ENCODE assay signal across 7 mouse cellular contexts in the genomic region with DNA sequence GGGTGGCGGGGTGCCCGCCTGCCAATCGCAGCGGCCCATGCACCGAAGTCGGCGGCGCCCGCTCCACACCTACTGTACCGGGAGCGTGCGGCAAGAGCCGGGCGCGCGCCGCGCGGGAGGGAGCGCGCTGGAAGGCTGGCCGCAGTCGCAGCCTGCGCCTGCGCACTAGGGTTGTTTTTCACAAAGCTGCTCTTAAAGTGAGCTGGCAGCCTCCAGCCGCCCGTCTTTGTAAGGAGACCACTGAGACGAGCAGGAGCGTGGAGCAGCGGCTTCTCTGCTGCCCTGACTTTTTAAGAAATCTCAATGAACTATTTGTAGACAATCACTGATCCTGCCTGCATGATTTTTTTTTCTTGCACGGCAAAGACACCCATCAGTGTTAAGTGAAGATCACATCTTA. TPM values are rescaled to one million over a fixed set of nuclear protein-coding genes. Genes with fewer than 3 reads are reported as not detected.
DNase-seq lines count a peak whose midpoint lies in the region; ATAC-seq and TF ChIP-seq lines count a peak whose summit lies in the region.

A gene (plus strand): TSS at position 195 of the 400 bp plus-strand sequence.

- no peaks in the 10 kb centered on the region for H3K27me3 ChIP-seq in intestine, postnatal 0 days (replicated peaks; ENCODE audit: control insufficient read depth, insufficient read depth, low read length)
- no peaks in the 10 kb centered on the region for H3K27me3 ChIP-seq in midbrain, embryonic 12.5 days
- H3K27me3 ChIP-seq in small intestine, adult 2 months (ENCODE audit: control insufficient read depth, insufficient read depth, low read length) = no peaks in the 10 kb centered on the region

- H3K9me3 ChIP-seq in intestine, postnatal 0 days (ENCODE audit: control insufficient read depth) = no peaks in the 10 kb centered on the region
- H3K9me3 ChIP-seq in midbrain, embryonic 12.5 days = no peaks in the 10 kb centered on the region

- no peak for TF ChIP-seq CTCF in intestine, postnatal 0 days (IDR thresholded peaks at IDR 0.05; ENCODE audit: low read depth)
- no peak for TF ChIP-seq CTCF in small intestine, adult 2 months (IDR thresholded peaks at IDR 0.05; ENCODE audit: extremely low read depth, insufficient read length, insufficient replicate concordance, low read depth, low read length)

- H3K4me2 ChIP-seq in intestine, postnatal 0 days (replicated peaks; ENCODE audit: low read depth) = peak within 1 kb of the TSS; percentile 70
- peak within 1 kb of the TSS; percentile 52 for H3K4me2 ChIP-seq in midbrain, embryonic 12.5 days (replicated peaks)

- H3K4me1 ChIP-seq in intestine, postnatal 0 days (replicated peaks; ENCODE audit: control insufficient read depth, insufficient read depth, low read length) = no peaks in the 10 kb centered on the region
- peaks cover 6% of the 10 kb centered on the region for H3K4me1 ChIP-seq in midbrain, embryonic 12.5 days
- H3K4me1 ChIP-seq in small intestine, adult 2 months (ENCODE audit: control insufficient read depth, insufficient read depth, insufficient read length, low read length) = peaks cover 2% of the 10 kb centered on the region

- H3K4me3 ChIP-seq in intestine, postnatal 0 days (ENCODE audit: low read depth, low read length) = peak within 1 kb of the TSS; percentile 63
- peak within 1 kb of the TSS; percentile 87 for H3K4me3 ChIP-seq in midbrain, embryonic 12.5 days
- peak within 1 kb of the TSS; percentile 63 for H3K4me3 ChIP-seq in small intestine, adult 2 months (ENCODE audit: low read depth, low read length)

- WGBS in intestine, postnatal 0 days = under 1% methylated on average over 31 of the region's 31 CpGs
- WGBS in midbrain, embryonic 12.5 days = under 1% methylated on average over 31 of the region's 31 CpGs
- under 1% methylated on average over 29 of the region's 31 CpGs for WGBS in small intestine, adult 2 months

- peak; percentile 54 for ATAC-seq in intestine, postnatal 0 days
- peak; percentile 50 for ATAC-seq in midbrain, embryonic 12.5 days (ENCODE audit: low FRiP score, low read depth)

- peak; percentile 94 for DNase-seq in adrenal gland, adult 8-10 months
- DNase-seq in embryo, embryonic 9.5 days (ENCODE audit: extremely low spot score) = peak; percentile 95
- DNase-seq in gonadal fat pad, adult 2 months (ENCODE audit: low read depth) = no peak
- DNase-seq in left cerebral cortex, postnatal 4 days = peak; percentile 98

- peak; percentile 99 for TF ChIP-seq POLR2A in small intestine, adult 2 months (IDR thresholded peaks at IDR 0.05; ENCODE audit: low read depth, low read length)

- peak within 1 kb of the TSS; percentile 100 for H3K9ac ChIP-seq in intestine, postnatal 0 days (ENCODE audit: low read depth, low read length)
- peak within 1 kb of the TSS; percentile 99 for H3K9ac ChIP-seq in midbrain, embryonic 12.5 days (replicated peaks)

- H3K27ac ChIP-seq in intestine, postnatal 0 days (ENCODE audit: low read depth, low read length) = peak within 1 kb of the TSS; percentile 100
- H3K27ac ChIP-seq in midbrain, embryonic 12.5 days (replicated peaks) = peak within 1 kb of the TSS; percentile 100
- peak within 1 kb of the TSS; percentile 98 for H3K27ac ChIP-seq in small intestine, adult 2 months (ENCODE audit: insufficient read depth, low read depth, low read length)

- H3K36me3 ChIP-seq in intestine, postnatal 0 days (ENCODE audit: control insufficient read depth, insufficient read depth) = no peaks in the 10 kb centered on the region
- peaks cover 7% of the 10 kb centered on the region for H3K36me3 ChIP-seq in midbrain, embryonic 12.5 days
- peaks cover 4% of the 10 kb centered on the region; the same call in 1 of the 2 replicates for H3K36me3 ChIP-seq in small intestine, adult 2 months (ENCODE audit: control insufficient read depth, insufficient read depth, low read length)

- intact Hi-C loops in left cerebral cortex, postnatal 4 days (cut with DNase I) = loop anchor here (5.0 to 10.0 kb wide), 3 partner anchors 272 to 489 kb away; no protein-coding TSS in a partner anchor

RNA-seq across cellular contexts. Expression of the gene that starts here (rescaled TPM):
- total RNA-seq in adrenal gland, adult 8-10 months (2022) = 100 to 1,000 TPM; 106 to 200 (median 117) TPM
- 38.4 and 55.0 TPM in 2 replicates for polyA plus RNA-seq in gonadal fat pad, adult 2 months (2012; rRNA removed)
- 21.5 and 22.0 TPM in 2 replicates for polyA plus RNA-seq in intestine, postnatal 0 days (2015; fragmentation: Nextera tagmentation; extraction: Ambion mirVana)
- total RNA-seq in left cerebral cortex, postnatal 4 days (2021) = 10 to 100 TPM; 63.5 to 75.7 TPM
- polyA plus RNA-seq in midbrain, embryonic 12.5 days (2016; fragmentation: Nextera tagmentation; extraction: Ambion mirVana) = 56.3 and 63.0 TPM in 2 replicates
- 8.1 and 9.1 TPM in 2 replicates for polyA plus RNA-seq in small intestine, adult 2 months (2012; rRNA removed)
